Mouse (Mus musculus): ENCODE data around the gene Wdr77.

DNA sequence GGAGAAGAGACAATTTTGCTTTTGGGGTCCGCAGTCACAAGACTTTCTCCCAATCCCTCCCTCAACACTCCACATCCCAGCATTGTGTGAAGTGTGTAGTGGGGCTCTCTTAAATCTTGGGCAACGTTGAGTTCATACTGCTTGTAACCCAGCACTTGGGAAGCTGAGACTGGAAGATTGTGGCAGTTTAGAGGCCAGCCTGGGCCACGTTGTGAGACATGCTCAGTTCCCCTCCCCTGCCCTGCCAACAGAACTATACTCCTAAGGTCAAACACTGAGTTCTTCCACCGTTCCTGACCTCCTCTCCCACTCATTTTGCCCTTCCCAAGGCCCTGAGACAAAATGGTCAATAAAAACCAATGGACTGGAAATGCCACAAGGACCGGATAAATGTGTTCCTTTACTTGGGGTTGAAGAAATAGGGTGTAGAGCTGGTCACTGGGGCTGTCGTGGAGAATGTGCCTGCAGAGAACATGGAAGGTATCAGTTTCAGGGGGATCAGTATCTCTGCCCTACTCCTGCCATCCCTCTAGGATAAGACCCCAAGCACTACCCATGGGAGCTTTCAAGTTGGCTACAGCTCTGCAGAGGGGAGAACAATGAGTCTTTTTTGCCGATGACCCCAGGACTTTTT is 31.5 kb upstream of the Wdr77 start:
- TF ChIP-seq CTCF (conservative IDR thresholded peaks at IDR 0.05; ENCODE audit: low read length) (no peak), NANOG (IDR thresholded peaks at IDR 0.05; ENCODE audit: borderline replicate concordance, low read length) (no peak)

Measured in E14TG2a.4 (cell line).